Mouse (Mus musculus): ENCODE measurements around the gene H2-K1. TPM values are rescaled to one million over a fixed set of nuclear protein-coding genes. Genes with fewer than 3 reads are reported as not detected.
A peak's percentile ranks its signal among the peaks of the same experiment; 100 is the strongest.

Gene H2-K1
- total RNA-seq, 1 experiment: 69.5 TPM

DNA sequence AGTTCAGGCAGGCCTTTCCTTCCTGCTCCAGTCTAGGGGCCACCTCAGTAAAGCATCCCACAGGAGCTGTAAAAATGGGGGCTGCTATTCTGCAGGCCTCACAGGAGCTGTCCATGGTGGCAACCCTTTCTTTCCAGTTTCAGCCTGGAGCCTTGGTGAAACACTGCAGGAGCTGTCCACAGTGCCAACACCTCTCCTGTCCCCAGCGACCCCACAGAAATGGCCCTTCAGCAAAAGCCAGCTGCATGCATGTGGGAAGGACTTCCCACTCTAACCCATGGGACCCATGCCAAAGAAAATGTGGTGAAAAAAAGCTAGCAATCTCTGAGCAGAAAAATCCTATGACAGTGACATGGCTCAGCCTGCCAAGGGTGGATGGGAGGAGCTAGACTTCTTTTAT, 27.5 kb downstream of the H2-K1 start:
- in situ Hi-C loops (cut with MboI; ENCODE audit: low sequenced_read_pairs in 2 of 2, unreplicated experiment in 2 of 2): no loop called here
- H3K4me3 ChIP-seq (ENCODE audit: insufficient read depth in 1 of 2, low read depth in 1 of 2, low read length in 2 of 2, poor library complexity in 1 of 2, severe bottlenecking in 1 of 2): no peak overlapping the region
- no peaks in the 10 kb centered on the region; the same call in 1 of the 2 replicates for H3K36me3 ChIP-seq (ENCODE audit: control insufficient read depth, insufficient read depth, low read length, poor library complexity, severe bottlenecking)
- H3K9me3 ChIP-seq (ENCODE audit: control insufficient read depth, insufficient read depth, low read depth, low read length): no peaks in the 10 kb centered on the region
- H3K4me1 ChIP-seq (ENCODE audit: control insufficient read depth in 2 of 2, insufficient read depth in 2 of 2, low read length in 2 of 2, poor library complexity in 1 of 2): no peaks in the 10 kb centered on the region; a peak in 1 of 4 replicates
- DNase-seq (ENCODE audit: low read depth, low spot score): no peak
- TF ChIP-seq MAFK (IDR thresholded peaks at IDR 0.05; ENCODE audit: insufficient read depth, low read depth, low read length): no peak
- no peak for TF ChIP-seq ZNF384 (IDR thresholded peaks at IDR 0.05; ENCODE audit: low read depth, low read length)
- TF ChIP-seq ZC3H11A (IDR thresholded peaks at IDR 0.05; ENCODE audit: borderline replicate concordance, low read depth, low read length): no peak
- no peak for TF ChIP-seq CHD2 (IDR thresholded peaks at IDR 0.05; ENCODE audit: low read depth, low read length)
- no peak for TF ChIP-seq HCFC1 (IDR thresholded peaks at IDR 0.05; ENCODE audit: borderline replicate concordance, insufficient read depth, low read length)
- no peak overlapping the region for H3K9ac ChIP-seq (ENCODE audit: insufficient read depth, low read depth, low read length, poor library complexity, severe bottlenecking)
- no peak overlapping the region for H3K27ac ChIP-seq (ENCODE audit: insufficient read depth, low read depth, low read length, poor library complexity, severe bottlenecking)

DNA sequence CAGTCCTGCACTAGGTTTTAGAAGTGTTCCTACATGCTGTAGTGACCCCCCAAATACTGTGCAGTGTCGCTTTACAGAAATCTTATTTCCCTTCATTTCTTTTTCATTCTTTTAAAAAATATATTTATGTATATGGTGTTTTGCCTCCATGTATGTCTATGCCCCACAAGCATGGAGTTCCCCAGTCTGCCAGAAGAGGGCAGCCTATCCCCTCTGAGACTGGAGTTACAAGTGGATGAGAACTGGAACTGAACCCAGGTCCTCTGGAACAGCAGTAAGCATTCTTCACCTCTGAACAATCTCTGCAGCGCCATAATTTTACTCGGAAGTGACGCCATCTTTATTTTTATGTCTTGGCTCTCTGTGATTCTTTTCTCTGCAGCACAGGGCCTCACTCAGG, 30.8 kb downstream of the H2-K1 start:
- no peaks in the 10 kb centered on the region for H3K4me1 ChIP-seq (ENCODE audit: control insufficient read depth in 2 of 2, insufficient read depth in 2 of 2, low read length in 2 of 2, poor library complexity in 1 of 2)
- DNase-seq (ENCODE audit: low read depth, low spot score): no peak
- peaks cover 13% of the 10 kb centered on the region; the same call in 1 of the 2 replicates for H3K36me3 ChIP-seq (ENCODE audit: control insufficient read depth, insufficient read depth, low read length, poor library complexity, severe bottlenecking)
- H3K27ac ChIP-seq (ENCODE audit: insufficient read depth, low read depth, low read length, poor library complexity, severe bottlenecking): no peak overlapping the region
- H3K9me3 ChIP-seq (ENCODE audit: control insufficient read depth, insufficient read depth, low read depth, low read length): no peaks in the 10 kb centered on the region
- no peak for TF ChIP-seq CHD2 (IDR thresholded peaks at IDR 0.05; ENCODE audit: low read depth, low read length)
- no peak for TF ChIP-seq MAFK (IDR thresholded peaks at IDR 0.05; ENCODE audit: insufficient read depth, low read depth, low read length)
- no peak for TF ChIP-seq ZNF384 (IDR thresholded peaks at IDR 0.05; ENCODE audit: low read depth, low read length)
- TF ChIP-seq HCFC1 (IDR thresholded peaks at IDR 0.05; ENCODE audit: borderline replicate concordance, insufficient read depth, low read length): no peak
- no peak for TF ChIP-seq ZC3H11A (IDR thresholded peaks at IDR 0.05; ENCODE audit: borderline replicate concordance, low read depth, low read length)
- H3K4me3 ChIP-seq (ENCODE audit: insufficient read depth in 1 of 2, low read depth in 1 of 2, low read length in 2 of 2, poor library complexity in 1 of 2, severe bottlenecking in 1 of 2): no peak overlapping the region
- in situ Hi-C loops (cut with MboI; ENCODE audit: low sequenced_read_pairs in 2 of 2, unreplicated experiment in 2 of 2): no loop called here
- H3K9ac ChIP-seq (ENCODE audit: insufficient read depth, low read depth, low read length, poor library complexity, severe bottlenecking): no peak overlapping the region

DNA sequence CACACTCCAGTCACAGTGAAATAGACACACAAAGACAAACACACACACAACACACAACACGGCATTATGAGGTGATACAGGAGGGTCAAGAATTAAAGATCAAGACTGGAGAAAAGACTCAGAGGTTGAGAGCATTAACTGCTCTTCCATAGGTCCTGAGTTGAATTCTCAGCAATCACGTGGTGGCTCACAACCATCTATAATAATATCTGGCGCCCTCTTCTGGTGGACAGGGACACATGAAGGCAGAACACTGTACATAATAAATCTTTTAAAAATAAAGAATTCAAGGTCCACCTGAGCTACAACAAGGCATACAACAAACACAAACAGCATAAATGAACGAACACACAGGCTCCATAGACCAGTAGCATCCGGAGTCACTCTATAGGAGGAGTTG, 31.2 kb downstream of the H2-K1 start:
- no peak overlapping the region for H3K4me3 ChIP-seq (ENCODE audit: insufficient read depth in 1 of 2, low read depth in 1 of 2, low read length in 2 of 2, poor library complexity in 1 of 2, severe bottlenecking in 1 of 2)
- H3K9ac ChIP-seq (ENCODE audit: insufficient read depth, low read depth, low read length, poor library complexity, severe bottlenecking): peak overlapping the region; percentile 33; the same call in 1 of the 2 replicates
- no peaks in the 10 kb centered on the region for H3K4me1 ChIP-seq (ENCODE audit: control insufficient read depth in 2 of 2, insufficient read depth in 2 of 2, low read length in 2 of 2, poor library complexity in 1 of 2)
- in situ Hi-C loops (cut with MboI; ENCODE audit: low sequenced_read_pairs in 2 of 2, unreplicated experiment in 2 of 2): no loop called here
- peak; percentile 81 for DNase-seq (ENCODE audit: low read depth, low spot score)
- H3K36me3 ChIP-seq (ENCODE audit: control insufficient read depth, insufficient read depth, low read length, poor library complexity, severe bottlenecking): peaks cover 13% of the 10 kb centered on the region; the same call in 1 of the 2 replicates
- H3K9me3 ChIP-seq (ENCODE audit: control insufficient read depth, insufficient read depth, low read depth, low read length): no peaks in the 10 kb centered on the region
- H3K27ac ChIP-seq (ENCODE audit: insufficient read depth, low read depth, low read length, poor library complexity, severe bottlenecking): no peak overlapping the region
- TF ChIP-seq HCFC1 (IDR thresholded peaks at IDR 0.05; ENCODE audit: borderline replicate concordance, insufficient read depth, low read length): no peak
- no peak for TF ChIP-seq MAFK (IDR thresholded peaks at IDR 0.05; ENCODE audit: insufficient read depth, low read depth, low read length)
- TF ChIP-seq ZC3H11A (IDR thresholded peaks at IDR 0.05; ENCODE audit: borderline replicate concordance, low read depth, low read length): no peak
- no peak for TF ChIP-seq CHD2 (IDR thresholded peaks at IDR 0.05; ENCODE audit: low read depth, low read length)
- TF ChIP-seq ZNF384 (IDR thresholded peaks at IDR 0.05; ENCODE audit: low read depth, low read length): no peak

DNA sequence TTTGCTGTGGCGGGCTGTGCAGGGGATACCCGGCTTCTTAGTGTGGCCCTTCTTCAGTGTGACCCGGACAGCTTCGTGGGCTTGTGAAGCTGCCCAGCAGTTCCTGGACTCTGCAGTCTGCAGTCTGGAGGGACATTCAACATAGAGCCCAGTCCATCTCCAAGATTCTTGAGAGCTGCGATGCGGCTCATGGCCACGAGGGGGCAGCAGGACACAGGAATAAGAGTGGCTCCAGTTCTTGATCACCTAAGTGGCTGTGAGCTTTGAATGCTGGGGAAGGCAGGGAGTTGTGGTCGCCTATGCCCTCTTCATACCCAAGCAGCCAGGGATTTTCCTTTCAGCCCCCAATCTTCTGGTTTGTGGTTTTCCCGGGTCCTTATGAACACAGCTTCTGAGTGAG, 31.7 kb downstream of the H2-K1 start:
- in situ Hi-C loops (cut with MboI; ENCODE audit: low sequenced_read_pairs in 2 of 2, unreplicated experiment in 2 of 2): no loop called here
- TF ChIP-seq ZC3H11A (IDR thresholded peaks at IDR 0.05; ENCODE audit: borderline replicate concordance, low read depth, low read length): peak; percentile 8; the same call in 1 of the 2 replicates
- no peak for TF ChIP-seq ZNF384 (IDR thresholded peaks at IDR 0.05; ENCODE audit: low read depth, low read length)

More for the DNA sequence above, 31.7 kb downstream of the H2-K1 start:
- peak; percentile 81 for DNase-seq (ENCODE audit: low read depth, low spot score)
- Histone ChIP-seq H3K4me1 (ENCODE audit: control insufficient read depth in 2 of 2, insufficient read depth in 2 of 2, low read length in 2 of 2, poor library complexity in 1 of 2) (no peaks in the 10 kb centered on the region), H3K9ac (ENCODE audit: insufficient read depth, low read depth, low read length, poor library complexity, severe bottlenecking) (peak overlapping the region; percentile 33; the same call in 1 of the 2 replicates), H3K4me3 (ENCODE audit: insufficient read depth in 1 of 2, low read depth in 1 of 2, low read length in 2 of 2, poor library complexity in 1 of 2, severe bottlenecking in 1 of 2) (no peak overlapping the region), H3K9me3 (ENCODE audit: control insufficient read depth, insufficient read depth, low read depth, low read length) (no peaks in the 10 kb centered on the region), H3K36me3 (ENCODE audit: control insufficient read depth, insufficient read depth, low read length, poor library complexity, severe bottlenecking) (peaks cover 13% of the 10 kb centered on the region; the same call in 1 of the 2 replicates), H3K27ac (ENCODE audit: insufficient read depth, low read depth, low read length, poor library complexity, severe bottlenecking) (no peak overlapping the region)

Measured in ES-E14 (cell line).